Mouse (Mus musculus): ENCODE results near the gene Zscan4c. TPM values are rescaled to one million over a fixed set of nuclear protein-coding genes. Genes with fewer than 3 reads are reported as not detected.

Zscan4c gene
- polyA plus RNA-seq (2012; rRNA removed) = not detected in 2 replicates

DNA sequence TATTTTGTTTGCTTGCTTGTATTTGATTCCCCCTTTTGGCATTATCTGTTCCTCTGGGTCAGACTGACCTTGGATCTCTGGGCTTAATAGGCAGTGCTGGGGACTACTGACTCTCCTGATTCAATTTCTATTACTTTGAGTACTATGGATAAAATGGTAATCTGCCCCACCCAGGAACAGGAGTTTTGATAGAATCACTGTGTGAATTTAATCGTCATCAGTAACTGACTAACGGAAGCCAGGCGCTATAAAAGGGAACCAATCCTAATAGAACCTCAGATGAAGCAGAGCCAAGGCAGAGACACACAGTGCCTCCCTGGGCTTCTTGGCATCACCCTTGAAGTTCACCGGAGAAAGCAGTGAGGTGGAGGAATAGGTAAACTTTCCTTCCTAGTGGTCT is at the start of gene Zscan4c:
Gene Zscan4c, plus strand, starts transcription at position 301 of the 400 bp plus-strand sequence.

Other genes with a start within 250 kb of the Zscan4c start
- gene Zscan4b, start 100.7 kb upstream of the Zscan4c start, polyA plus RNA-seq (2012; rRNA removed) = not detected in 2 replicates
- gene Zscan4-ps1, start 63.9 kb downstream of the Zscan4c start, polyA plus RNA-seq (2012; rRNA removed) = not detected in 2 replicates
- gene Zscan4d, start 160.4 kb downstream of the Zscan4c start, polyA plus RNA-seq (2012; rRNA removed) = not detected in 2 replicates

Data from liver, embryonic 14 days (tissue).